Mouse (Mus musculus) Patski (cell line): ENCODE measurements around the gene Krt13. TPM values are rescaled to one million over a fixed set of nuclear protein-coding genes. Genes with fewer than 3 reads are reported as not detected.

ENCODE experiments used
- ATAC-seq: fragments of 100-300 bp; one replicate; pipeline ENCODE4 v1.8.0; 2021
- CTCF ChIA-PET: fragments of 350-600 bp; sonication (Branson Sonifier 250); formaldehyde crosslinking; loops from one replicate; lab custom pipeline; 2022; ENCODE audit warnings: inconsistent platforms; lab: Charles Lee
- POLR2A ChIA-PET: fragments of 350-600 bp; sonication (Branson Sonifier 250); formaldehyde crosslinking; loops from one replicate; lab custom pipeline; 2022; ENCODE audit warnings: antibody characterized with exemption, inconsistent platforms; lab: Charles Lee
- DNase-seq: peaks from one replicate; pipeline ENCODE4 v3.0.0-alpha.2; 2011; ENCODE audit warnings: low read depth, low spot score
- H3K27me3 ChIP-seq: fragments of 371-371 bp; one replicate; pipeline ENCODE4 v1.5.1; 2021
- CTCF ChIP-seq: fragments of 100-300 bp; IDR thresholded peaks from one replicate; pipeline ENCODE4 v1.5.1; 2021
- in situ Hi-C: fragments of 300-500 bp; cut with MboI; formaldehyde crosslinking; loops from 3 replicates; pipeline ENCODE4 v1.11.1; 2018; ENCODE audit warnings: low pct_unique_long_range_greater_than_20kb, mixed read lengths
- polyA plus RNA-seq: library from polyadenylated mRNA; unstranded; gene quantifications from one replicate; pipeline ENCODE4 v1.2.3, GENCODE M21; 2021

Gene Krt13
- polyA plus RNA-seq, 1 experiment from 2014 or later = not detected

DNA sequence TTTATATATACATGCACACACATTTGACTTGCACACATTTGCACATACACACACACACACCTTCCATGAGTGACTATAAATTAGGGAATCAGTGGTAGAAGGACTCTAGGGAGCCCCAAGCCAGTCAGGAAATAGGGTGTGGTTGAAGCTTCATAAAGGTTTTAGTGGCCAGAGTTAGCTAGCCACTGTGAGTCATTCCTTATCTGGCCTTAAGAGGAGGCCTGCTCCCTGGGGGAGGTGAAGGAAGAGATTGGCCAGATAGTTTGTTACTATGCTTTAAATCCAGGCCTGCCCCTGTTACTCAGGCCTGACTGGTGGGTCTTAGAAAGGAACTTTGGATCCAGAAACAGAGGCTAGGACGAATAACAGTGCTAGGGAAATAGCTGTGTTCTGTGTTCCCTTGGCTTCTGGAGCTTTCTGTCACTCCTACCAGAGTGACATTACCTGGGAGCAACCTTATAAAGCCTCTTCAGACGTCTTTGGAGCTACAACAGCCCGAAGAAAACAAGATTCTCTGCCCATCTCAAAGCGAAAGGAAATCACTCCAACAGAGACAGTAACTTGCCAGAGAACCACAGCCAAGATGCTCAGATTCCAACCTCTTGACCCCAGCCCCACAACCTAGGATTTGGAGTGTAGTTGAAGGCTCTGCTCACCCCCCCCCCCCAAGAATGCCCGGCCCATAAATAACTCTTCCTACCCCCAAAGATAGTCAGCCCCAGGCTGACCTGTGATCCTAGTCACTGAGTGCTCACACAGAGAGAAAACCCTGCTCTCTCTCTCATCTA is 26.4 kb upstream of the Krt13 start:
- CTCF ChIA-PET = interaction anchor here (1.5 kb wide), 1 partner anchor 10 kb away, joined by 4 read pairs; no protein-coding TSS in a partner anchor
- no peak for DNase-seq

DNA sequence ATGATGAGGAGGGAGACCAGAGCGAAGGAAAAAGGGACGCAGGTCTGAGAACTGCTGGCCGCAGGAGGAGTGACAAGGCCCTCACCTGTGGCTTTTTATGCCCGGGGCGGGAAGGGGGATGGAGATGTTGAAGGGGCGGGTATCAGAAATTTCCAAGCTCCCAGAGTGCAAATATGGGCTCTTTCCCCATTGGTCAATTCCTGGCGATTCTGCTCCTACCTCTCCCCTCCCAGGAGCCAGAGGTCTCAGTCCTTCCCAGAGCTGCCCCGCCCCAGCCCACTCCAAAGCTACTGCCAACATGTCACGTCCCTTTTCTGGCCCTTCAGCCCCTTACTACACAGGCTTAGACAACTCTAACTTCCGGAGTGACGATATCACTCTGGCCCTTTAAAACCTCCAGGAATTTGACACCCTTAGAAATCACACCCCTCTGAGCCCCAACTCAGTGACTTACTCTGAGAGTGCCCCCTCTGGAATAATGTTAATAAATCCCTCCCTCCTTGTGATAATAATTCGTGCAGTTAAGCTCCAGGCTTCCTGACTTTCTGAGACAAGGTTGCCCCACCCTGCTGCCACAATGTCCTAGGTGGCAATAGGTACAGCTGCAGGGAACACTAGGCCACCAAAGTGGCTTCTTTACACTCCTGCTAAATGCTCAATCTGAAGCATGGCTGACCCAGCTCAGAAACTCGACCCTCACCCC is 24.6 kb upstream of the Krt13 start:
- ChIA-PET CTCF (no interaction called here), POLR2A (no interaction called here)
- no peak for ATAC-seq
- in situ Hi-C loops = no loop called here
- no peak for DNase-seq
- no peaks in the 10 kb centered on the region for H3K27me3 ChIP-seq
- no peak for TF ChIP-seq CTCF

More for the DNA sequence above, 26.4 kb upstream of the Krt13 start:
- in situ Hi-C loops = no loop called here
- H3K27me3 ChIP-seq = no peaks in the 10 kb centered on the region
- POLR2A ChIA-PET = no interaction called here
- ATAC-seq = peak; percentile 46
- TF ChIP-seq CTCF = no peak

DNA sequence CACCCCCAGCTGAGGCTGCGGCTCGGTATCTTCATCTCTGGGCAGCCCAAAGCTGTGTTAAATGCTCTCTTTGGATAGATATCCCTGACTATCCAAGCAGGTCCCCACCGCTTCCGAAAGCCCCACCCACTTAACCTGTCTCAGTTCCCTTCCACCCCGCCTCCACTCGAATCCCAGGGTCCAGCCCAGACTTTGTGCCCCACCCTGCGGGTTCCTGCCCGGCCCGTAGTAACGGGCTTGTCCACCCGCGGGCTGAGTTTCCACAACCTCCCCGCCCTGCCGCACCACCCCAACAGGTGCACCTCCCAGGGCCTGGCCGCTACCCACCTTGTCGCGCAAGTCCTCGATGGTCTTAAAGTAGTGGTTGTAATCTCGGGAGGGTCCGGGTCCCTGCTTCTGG is 23.7 kb upstream of the Krt13 start:
- no peak for DNase-seq
- no peak for ATAC-seq
- H3K27me3 ChIP-seq = no peaks in the 10 kb centered on the region
- in situ Hi-C loops = no loop called here
- ChIA-PET CTCF (no interaction called here), POLR2A (interaction anchor here (0.6 kb wide), 1 partner anchor 18 kb away, joined by 3 read pairs; no protein-coding TSS in a partner anchor)
- no peak for TF ChIP-seq CTCF

DNA sequence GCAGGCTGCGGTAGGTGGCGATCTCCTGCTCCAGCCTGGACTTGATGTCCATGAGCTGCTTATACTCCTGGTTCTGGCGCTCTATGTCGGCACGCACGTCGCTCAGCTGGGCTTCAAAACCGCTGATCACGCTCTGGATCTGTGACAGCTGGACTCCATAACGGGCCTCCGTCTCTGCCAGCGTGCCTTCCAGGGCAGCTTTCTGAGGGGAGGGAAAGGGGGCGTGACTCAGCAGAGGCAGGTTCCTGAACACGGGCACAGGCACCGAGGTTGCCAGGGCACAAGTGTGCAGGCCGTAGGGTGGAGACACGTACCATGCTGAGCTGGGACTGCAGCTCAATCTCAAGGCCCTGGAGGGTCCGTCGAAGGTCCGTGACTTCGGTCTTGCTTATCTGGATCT is 19.6 kb upstream of the Krt13 start:
- no peaks in the 10 kb centered on the region for H3K27me3 ChIP-seq
- TF ChIP-seq CTCF = no peak
- ChIA-PET POLR2A (no interaction called here), CTCF (interaction anchor here (0.6 kb wide), 1 partner anchor 10 kb away, joined by 3 read pairs; no protein-coding TSS in a partner anchor)
- DNase-seq (no peak), ATAC-seq (no peak)
- in situ Hi-C loops = no loop called here

DNA sequence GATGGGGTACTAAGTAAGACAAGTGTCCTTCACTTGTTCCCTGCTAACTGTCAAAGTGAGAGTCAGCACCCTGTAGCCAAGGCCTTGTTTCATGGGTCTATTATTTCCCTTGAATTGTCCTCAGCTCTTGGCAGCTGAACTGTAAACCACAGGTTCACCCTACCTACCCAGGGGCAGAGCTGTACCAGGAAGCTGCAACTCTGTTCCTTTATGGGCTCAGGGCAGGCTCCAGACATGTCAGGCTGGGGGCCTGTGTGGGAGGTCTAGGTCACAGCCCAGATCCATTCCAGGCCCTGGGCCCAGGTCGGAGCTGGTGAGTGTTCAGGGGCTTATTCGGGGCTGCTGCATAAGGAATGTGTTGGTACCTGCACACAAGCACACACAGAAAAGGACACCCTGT is 18.0 kb upstream of the Krt13 start:
- POLR2A ChIA-PET = no interaction called here
- ATAC-seq (no peak), DNase-seq (no peak)
- in situ Hi-C loops = no loop called here
- no peaks in the 10 kb centered on the region for H3K27me3 ChIP-seq
- TF ChIP-seq CTCF = no peak
- CTCF ChIA-PET = no interaction called here

DNA sequence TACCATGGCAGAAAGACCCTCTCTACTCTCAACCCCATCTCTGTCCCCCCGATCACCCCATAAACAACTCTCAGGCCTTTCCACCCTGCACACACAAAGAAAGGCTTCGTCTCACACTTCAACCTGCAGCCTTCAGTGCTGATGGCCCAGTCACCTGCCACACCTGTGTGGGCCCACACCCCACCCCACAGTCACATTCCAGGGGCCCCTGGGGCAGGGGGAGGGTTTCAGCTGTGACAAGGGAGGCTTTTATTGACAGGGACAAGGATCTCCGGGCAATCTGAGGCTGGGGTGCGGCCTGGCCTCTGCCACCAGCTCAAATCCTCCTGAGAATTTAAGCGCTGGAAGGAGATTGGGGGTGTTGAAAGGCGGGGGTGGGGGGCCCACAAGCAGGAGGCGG is 17.4 kb upstream of the Krt13 start:
- no peak for ATAC-seq
- CTCF ChIA-PET = no interaction called here
- no peak for TF ChIP-seq CTCF
- POLR2A ChIA-PET = no interaction called here
- no peak for DNase-seq
- H3K27me3 ChIP-seq = no peaks in the 10 kb centered on the region
- in situ Hi-C loops = no loop called here

DNA sequence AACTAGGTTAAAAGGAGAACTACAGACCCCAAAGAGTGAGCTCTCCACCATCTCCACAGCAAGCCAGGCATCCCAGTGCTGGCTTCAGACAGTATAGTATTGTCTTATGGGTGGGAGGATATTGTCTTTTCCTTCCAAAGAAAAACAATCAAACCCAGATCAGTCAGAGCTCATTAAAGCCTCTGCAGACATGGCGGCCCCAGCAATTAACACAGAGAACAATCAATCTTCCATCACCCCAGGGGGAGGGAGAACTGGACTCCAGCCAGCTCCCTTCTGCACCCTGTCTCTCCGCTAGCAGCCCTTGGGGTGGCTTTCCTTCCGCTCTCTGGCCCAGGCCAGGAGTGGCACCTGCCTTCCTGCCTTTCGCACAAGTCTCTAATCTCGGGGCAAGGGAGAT is 16.3 kb upstream of the Krt13 start:
- POLR2A ChIA-PET = no interaction called here
- TF ChIP-seq CTCF = no peak

DNA sequence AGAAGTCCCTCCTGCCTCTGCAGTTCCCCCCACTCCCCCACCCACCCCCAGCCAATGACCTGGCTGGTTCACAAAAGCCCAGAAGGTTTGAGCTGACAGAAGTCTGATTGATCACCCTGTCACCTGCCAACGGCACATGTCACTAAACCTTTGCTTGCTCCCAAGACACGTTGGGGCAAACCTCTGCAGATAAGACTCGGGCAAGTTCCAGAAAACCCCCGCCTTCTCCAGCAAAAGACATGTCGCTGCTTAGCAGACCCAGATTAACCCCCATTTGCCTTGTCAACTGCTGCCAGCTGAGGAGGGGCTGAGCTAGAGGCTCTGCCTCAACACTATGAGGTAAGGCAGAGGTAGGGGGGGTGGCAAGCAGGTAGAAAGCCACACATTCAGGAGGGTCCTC is 15.2 kb upstream of the Krt13 start:
- DNase-seq (no peak), ATAC-seq (no peak)
- no peak for TF ChIP-seq CTCF
- ChIA-PET CTCF (no interaction called here), POLR2A (no interaction called here)
- peaks cover 6% of the 10 kb centered on the region for H3K27me3 ChIP-seq
- in situ Hi-C loops = no loop called here

More for the DNA sequence above, 16.3 kb upstream of the Krt13 start:
- H3K27me3 ChIP-seq = peaks cover 6% of the 10 kb centered on the region
- in situ Hi-C loops = no loop called here
- CTCF ChIA-PET = no interaction called here
- ATAC-seq (no peak), DNase-seq (no peak)

DNA sequence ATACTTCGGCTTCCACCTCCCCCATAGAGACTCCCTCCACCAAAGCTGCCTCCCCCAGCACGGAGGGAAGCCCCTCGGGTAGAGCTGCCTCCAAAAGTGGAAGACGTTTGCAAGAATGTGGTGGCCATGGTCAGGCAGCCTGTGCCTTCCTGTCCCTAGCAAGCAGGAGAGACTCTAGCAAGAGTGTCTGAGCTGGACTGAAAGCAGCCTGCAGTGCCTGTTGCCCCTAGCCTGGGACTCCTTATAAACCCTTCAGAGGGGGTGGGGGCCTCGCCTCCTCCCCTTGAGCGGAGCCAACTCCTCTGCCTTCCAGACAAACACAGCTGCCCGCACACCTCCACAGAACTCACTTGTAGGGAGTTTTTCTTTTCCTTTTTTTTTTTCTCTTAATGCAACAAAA is 14.4 kb upstream of the Krt13 start, which contains the start of gene Krt15:
Gene Krt15, minus strand, starts transcription at position 198 of the 400 bp plus-strand sequence.
- ChIA-PET CTCF (no interaction called here), POLR2A (interaction anchor here (1.2 kb wide), 1 partner anchor 8 kb away, joined by 6 read pairs; no protein-coding TSS in a partner anchor)
- ATAC-seq (no peak), DNase-seq (no peak)
- peaks cover 6% of the 10 kb centered on the region for H3K27me3 ChIP-seq
- in situ Hi-C loops = no loop called here
- no peak for TF ChIP-seq CTCF

DNA sequence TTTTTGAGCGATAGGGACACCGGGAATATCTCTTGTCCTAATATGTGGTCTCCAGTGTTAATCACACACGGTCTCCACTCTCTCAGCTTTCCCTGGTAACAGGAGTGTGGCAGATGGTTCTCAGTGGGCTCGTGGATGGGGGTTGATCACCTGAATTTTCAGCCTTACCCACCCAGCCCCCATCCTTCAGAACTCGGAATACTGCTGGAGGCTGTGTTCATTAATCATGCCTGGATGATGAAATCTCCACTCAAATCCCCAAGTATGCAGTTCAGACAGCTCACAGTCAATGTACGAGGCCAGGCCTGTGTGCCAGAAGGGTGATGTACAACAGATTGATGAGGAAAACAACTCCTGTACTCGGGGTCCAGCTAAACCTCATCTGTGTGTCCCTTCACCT is 3.5 kb upstream of the Krt13 start:
- CTCF ChIA-PET = interaction anchor here (0.8 to 1.1 kb wide), 2 partner anchors 9 to 11 kb away, joined by 3 read pairs; no protein-coding TSS in a partner anchor
- POLR2A ChIA-PET = no interaction called here
- in situ Hi-C loops = no loop called here
- ATAC-seq = no peak
- H3K27me3 ChIP-seq = no peaks in the 10 kb centered on the region
- DNase-seq = no peak
- TF ChIP-seq CTCF = no peak

DNA sequence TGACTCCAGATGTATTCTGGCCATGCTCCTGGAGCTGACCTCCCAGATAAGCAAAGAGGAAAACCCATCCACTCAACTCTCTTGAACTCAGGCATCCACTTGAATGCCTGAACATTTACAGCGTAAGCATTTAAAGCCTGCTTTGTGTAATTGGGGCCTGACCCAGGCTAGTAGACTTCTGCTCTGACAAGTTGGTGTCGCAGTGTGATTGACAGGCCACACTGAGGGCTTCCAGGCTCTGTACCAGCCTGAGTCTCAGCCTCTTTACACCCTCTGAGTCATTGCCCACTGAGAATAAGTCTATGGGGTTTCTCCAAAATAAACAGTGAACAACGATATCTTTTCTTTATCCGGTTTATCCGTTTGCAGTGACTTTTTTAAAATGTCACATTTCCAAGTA is 1.0 kb downstream of the Krt13 start:
- no peak for TF ChIP-seq CTCF
- in situ Hi-C loops = no loop called here
- POLR2A ChIA-PET = no interaction called here
- no peak for ATAC-seq
- no peaks in the 10 kb centered on the region for H3K27me3 ChIP-seq
- CTCF ChIA-PET = no interaction called here
- DNase-seq = no peak
